ENCODE assay signal across 23 mouse cellular contexts in genomic region chr6:9061261-9062105, GRCm38 (mm10).
DNase-seq lines count a peak whose midpoint lies in the region; ATAC-seq and TF ChIP-seq lines count a peak whose summit lies in the region.
"Had no signal": no experiment of that assay in that cellular context is flagged by ENCODE, and none has a peak within 500 bp of the region (broad histone marks: within the 10 kb centered on the region; RNA-seq: fewer than 3 reads in every experiment).

No protein-coding gene starts in this region.

- H3K36me3 ChIP-seq in kidney, postnatal 0 days (ENCODE audit: insufficient read depth, low read length), result no peaks in the 10 kb centered on the region
- H3K36me3 ChIP-seq in kidney, embryonic 14.5 days (ENCODE audit: control insufficient read depth, insufficient read depth, low read length), result no peaks in the 10 kb centered on the region
- H3K36me3 ChIP-seq in CH12.LX (replicated peaks in 1 of 2; ENCODE audit: control insufficient read depth in 1 of 2, insufficient read depth in 1 of 2, low read length in 1 of 2) (no peaks in the 10 kb centered on the region), MEL (ENCODE audit: control insufficient read depth in 1 of 2, insufficient read depth in 2 of 2, low read length in 2 of 2) (no peaks in the 10 kb centered on the region)
- no peaks in the 10 kb centered on the region for H3K36me3 ChIP-seq in neural tube, embryonic 15.5 days
- H3K36me3 ChIP-seq: forebrain, embryonic 10.5 days; heart, embryonic 10.5 days; hindbrain, embryonic 12.5 days; hindbrain, embryonic 15.5 days had no signal

- no peaks in the 10 kb centered on the region for H3K27me3 ChIP-seq in kidney, postnatal 0 days (ENCODE audit: insufficient read depth, low read length)
- H3K27me3 ChIP-seq in kidney, embryonic 14.5 days (ENCODE audit: control insufficient read depth, insufficient read depth, low read length), result no peaks in the 10 kb centered on the region
- H3K27me3 ChIP-seq in CH12.LX (replicated peaks) (no peaks in the 10 kb centered on the region), MEL (ENCODE audit: control insufficient read depth in 1 of 2, insufficient read depth in 2 of 2, low read length in 2 of 2) (no peaks in the 10 kb centered on the region)
- H3K27me3 ChIP-seq in neural tube, embryonic 15.5 days (replicated peaks), result no peaks in the 10 kb centered on the region
- H3K27me3 ChIP-seq: forebrain, embryonic 13.5 days; hindbrain, embryonic 12.5 days; hindbrain, embryonic 15.5 days; Patski had no signal

- no peak overlapping the region for H3K4me2 ChIP-seq in kidney, postnatal 0 days (ENCODE audit: low read length)
- no peak overlapping the region for H3K4me2 ChIP-seq in kidney, embryonic 14.5 days (replicated peaks; ENCODE audit: low read depth, low read length)
- H3K4me2 ChIP-seq in CH12.LX (ENCODE audit: insufficient read depth, low read depth, poor library complexity, severe bottlenecking), result no peak overlapping the region
- no peak overlapping the region for H3K4me2 ChIP-seq in neural tube, embryonic 15.5 days
- H3K4me2 ChIP-seq: forebrain, embryonic 13.5 days; hindbrain, embryonic 12.5 days; hindbrain, embryonic 15.5 days had no signal

- H3K79me2 ChIP-seq in CH12.LX (replicated peaks; ENCODE audit: control insufficient read depth, extremely low read depth, insufficient read depth, poor library complexity, severe bottlenecking) (no peaks in the 10 kb centered on the region), MEL (ENCODE audit: control insufficient read depth, insufficient read depth, low read length, poor library complexity) (no peaks in the 10 kb centered on the region)

- H3K27ac ChIP-seq in kidney, postnatal 0 days, result no peak overlapping the region
- no peak overlapping the region for H3K27ac ChIP-seq in kidney, embryonic 14.5 days (ENCODE audit: low read depth, low read length)
- H3K27ac ChIP-seq in CH12.LX (ENCODE audit: insufficient read depth, low read depth), result no peak overlapping the region
- no peak overlapping the region for H3K27ac ChIP-seq in MEL (ENCODE audit: control insufficient read depth, low read depth, low read length)
- H3K27ac ChIP-seq in neural tube, embryonic 15.5 days (replicated peaks), result no peak overlapping the region
- H3K27ac ChIP-seq: forebrain, embryonic 10.5 days; forebrain, embryonic 13.5 days; heart, adult 2 months; heart, embryonic 10.5 days; hindbrain, embryonic 12.5 days; hindbrain, embryonic 15.5 days had no signal

- DNase-seq in kidney, adult 9 months, result peak; percentile 73
- no peak for DNase-seq in kidney, postnatal 4 days
- DNase-seq in kidney, postnatal 0 days (ENCODE audit: low spot score), result peak; percentile 12
- DNase-seq in CH12.LX (ENCODE audit: extremely low read depth), result no peak
- no peak for DNase-seq in MEL (ENCODE audit: low read depth, low spot score)
- DNase-seq: adrenal gland, postnatal 10 days; adrenal gland, postnatal 36 days; B cell, adult 2 months; cerebellum, adult 18-20 months; cerebellum, adult 9-10 months; cerebellum, postnatal 14 days; gastrocnemius, postnatal 10 days; gastrocnemius, postnatal 36 days; heart, adult 2 months had no signal

- dilution Hi-C loops in CH12.LX (cut with MboI; ENCODE audit: extremely low pct_ligation_motif_present, extremely low pct_unique_long_range_greater_than_20kb, low sequenced_read_pairs), result no loop called here

- H3K9ac ChIP-seq in kidney, postnatal 0 days (ENCODE audit: low read depth, low read length), result no peak overlapping the region
- H3K9ac ChIP-seq in kidney, embryonic 14.5 days (ENCODE audit: low read depth, low read length), result no peak overlapping the region
- H3K9ac ChIP-seq in CH12.LX (ENCODE audit: insufficient read depth, low read depth) (no peak overlapping the region), MEL (ENCODE audit: control insufficient read depth, low read depth, low read length, poor library complexity, severe bottlenecking) (no peak overlapping the region)
- H3K9ac ChIP-seq in neural tube, embryonic 15.5 days (replicated peaks), result no peak overlapping the region
- H3K9ac ChIP-seq: forebrain, embryonic 13.5 days; hindbrain, embryonic 12.5 days; hindbrain, embryonic 15.5 days had no signal

- no peaks in the 10 kb centered on the region for H3K4me1 ChIP-seq in kidney, postnatal 0 days (replicated peaks; ENCODE audit: insufficient read depth, low read length)
- no peaks in the 10 kb centered on the region for H3K4me1 ChIP-seq in kidney, embryonic 14.5 days (ENCODE audit: control insufficient read depth, insufficient read depth, low read length)
- H3K4me1 ChIP-seq in CH12.LX (ENCODE audit: control insufficient read depth in 1 of 2, insufficient read depth in 2 of 2) (peaks cover 0 to 4% of the 10 kb centered on the region in 2 experiments; a peak in 1 of 4 replicates), MEL (ENCODE audit: control insufficient read depth in 1 of 2, insufficient read depth in 2 of 2, low read length in 2 of 2) (no peaks in the 10 kb centered on the region)
- no peaks in the 10 kb centered on the region for H3K4me1 ChIP-seq in neural tube, embryonic 15.5 days
- H3K4me1 ChIP-seq: heart, embryonic 10.5 days; hindbrain, embryonic 12.5 days had no signal

- WGBS in kidney, postnatal 0 days, result 77% methylated on average over 4 of the region's 4 CpGs
- WGBS in kidney, embryonic 14.5 days, result 86% methylated on average over 4 of the region's 4 CpGs
- WGBS in neural tube, embryonic 15.5 days, result 92% methylated on average over 4 of the region's 4 CpGs

- peak; percentile 71 for ATAC-seq in kidney, postnatal 0 days (replicated peaks; ENCODE audit: low FRiP score, low read depth)
- ATAC-seq in kidney, embryonic 14.5 days (ENCODE audit: low FRiP score, low TSS enrichment), result no peak
- no peak for ATAC-seq in neural tube, embryonic 15.5 days (ENCODE audit: low FRiP score)
- ATAC-seq: forebrain, embryonic 13.5 days; forebrain, embryonic 16.5 days; Patski had no signal

- TF ChIP-seq CTCF in kidney, postnatal 0 days (IDR thresholded peaks at IDR 0.05; ENCODE audit: low read depth), result no peak
- TF ChIP-seq CTCF in CH12.LX (conservative IDR thresholded peaks at IDR 0.05 in 1 of 2, IDR thresholded peaks at IDR 0.05 in 1 of 2; ENCODE audit: low read depth in 2 of 2, low read length in 2 of 2) (no peak), MEL (IDR thresholded peaks at IDR 0.05 in 2 of 3, conservative IDR thresholded peaks at IDR 0.05 in 1 of 3; ENCODE audit: control insufficient read depth in 1 of 3, insufficient read depth in 1 of 3, low read depth in 2 of 3, low read length in 3 of 3, poor library complexity in 1 of 3, severe bottlenecking in 1 of 3) (no peak)

- TF ChIP-seq POLR2A in CH12.LX (IDR thresholded peaks at IDR 0.05; ENCODE audit: low read depth, low read length) (no peak), MEL (IDR thresholded peaks at IDR 0.05; ENCODE audit: control insufficient read depth in 1 of 2, insufficient read depth in 1 of 2, low read depth in 1 of 2, low read length in 2 of 2, poor library complexity in 1 of 2) (no peak)

- no peak for TF ChIP-seq EP300 in CH12.LX (IDR thresholded peaks at IDR 0.05; ENCODE audit: low read length)
- no peak for TF ChIP-seq EP300 in MEL (IDR thresholded peaks at IDR 0.05; ENCODE audit: low read depth in 1 of 2, low read length in 2 of 2)

- TF ChIP-seq RAD21 in CH12.LX (IDR thresholded peaks at IDR 0.05; ENCODE audit: low read depth, low read length) (no peak), MEL (IDR thresholded peaks at IDR 0.05; ENCODE audit: low read depth, low read length) (no peak)

- no peaks in the 10 kb centered on the region for H3K9me3 ChIP-seq in kidney, postnatal 0 days (replicated peaks; ENCODE audit: low read length)
- H3K9me3 ChIP-seq in kidney, embryonic 14.5 days (ENCODE audit: control insufficient read depth, low read length), result no peaks in the 10 kb centered on the region
- H3K9me3 ChIP-seq in CH12.LX (replicated peaks; ENCODE audit: low read length) (no peaks in the 10 kb centered on the region), MEL (replicated peaks; ENCODE audit: insufficient read depth, low read length) (no peaks in the 10 kb centered on the region)
- no peaks in the 10 kb centered on the region for H3K9me3 ChIP-seq in neural tube, embryonic 15.5 days (replicated peaks)
- H3K9me3 ChIP-seq: forebrain, embryonic 10.5 days; forebrain, embryonic 13.5 days; heart, embryonic 10.5 days; hindbrain, embryonic 12.5 days; hindbrain, embryonic 15.5 days had no signal

- in situ Hi-C loops in CH12.LX (cut with MboI; ENCODE audit: low pct_ligation_motif_present, low pct_unique_long_range_greater_than_20kb, low sequenced_read_pairs), result no loop called here

- H3K4me3 ChIP-seq in kidney, postnatal 0 days (replicated peaks; ENCODE audit: low read depth, low read length), result no peak overlapping the region
- no peak overlapping the region for H3K4me3 ChIP-seq in kidney, embryonic 14.5 days (ENCODE audit: low read length)
- H3K4me3 ChIP-seq in CH12.LX (replicated peaks in 1 of 3; ENCODE audit: low read depth in 2 of 3, low read length in 2 of 3, poor library complexity in 1 of 3) (no peak overlapping the region), MEL (ENCODE audit: control insufficient read depth in 1 of 2, insufficient read depth in 1 of 2, low read depth in 2 of 2, low read length in 2 of 2) (no peak overlapping the region)
- H3K4me3 ChIP-seq in neural tube, embryonic 15.5 days (replicated peaks), result no peak overlapping the region
- H3K4me3 ChIP-seq: forebrain, embryonic 10.5 days; forebrain, embryonic 13.5 days; heart, adult 2 months; heart, embryonic 10.5 days; hindbrain, embryonic 12.5 days; hindbrain, embryonic 15.5 days had no signal

TF ChIP-seq in CH12.LX, 34 proteins besides CTCF, POLR2A, EP300 and RAD21:
- TF ChIP-seq MAFK (IDR thresholded peaks at IDR 0.05; ENCODE audit: insufficient replicate concordance, low read length), result peak; percentile 87
- no peak for TF ChIP-seq CHD1 (IDR thresholded peaks at IDR 0.05; ENCODE audit: low read depth, low read length)

TF ChIP-seq in MEL, 35 proteins besides CTCF, POLR2A, EP300 and RAD21:
- TF ChIP-seq MAFK (IDR thresholded peaks at IDR 0.05; ENCODE audit: borderline replicate concordance, low read depth, low read length), result peak; percentile 57; the same call in 1 of the 2 replicates
- TF ChIP-seq MAZ (IDR thresholded peaks at IDR 0.05; ENCODE audit: low read depth, low read length), result no peak
- TF ChIP-seq NELFE (IDR thresholded peaks at IDR 0.05; ENCODE audit: low read depth, low read length), result no peak
- no peak for TF ChIP-seq RCOR1 (IDR thresholded peaks at IDR 0.05; ENCODE audit: low read depth, low read length)

Comparison
In these comparisons a context has a peak if more than half of its experiments do, and no peak if none do; other contexts are left out.
1. DNase-seq: peak in kidney, adult 9 months (single experiment) and kidney, postnatal 0 days (single experiment); none in kidney, postnatal 4 days (0 of 2), CH12.LX (single experiment) and MEL (single experiment).